Mouse (Mus musculus): ENCODE measurements around the gene Cfap20. TPM values are rescaled to one million over a fixed set of nuclear protein-coding genes. Genes with fewer than 3 reads are reported as not detected.
"Not testable (repeated sequence)": the region's sequence is repeated elsewhere in the genome, so short reads cannot be mapped to it uniquely, and the experiment has no call there.

The Cfap20 gene
- total RNA-seq, 1 experiment from 2014 or later = 79.5 TPM

GRCm38 (mm10) chr8:95424682-95425081 is 10.0 kb downstream of the Cfap20 start:
- ATAC-seq (replicated peaks; ENCODE audit: low read depth, poor library complexity, severe bottlenecking) = no peak

- no peak for ATAC-seq (replicated peaks; ENCODE audit: low read depth, poor library complexity, severe bottlenecking)
Observed at GRCm38 (mm10) chr8:95422193-95422810, 12.4 kb downstream of the Cfap20 start.

GRCm38 (mm10) chr8:95411309-95411972 is 23.2 kb downstream of the Cfap20 start:
- peak; percentile 97 for ATAC-seq (replicated peaks; ENCODE audit: low read depth, poor library complexity, severe bottlenecking)

DNA sequence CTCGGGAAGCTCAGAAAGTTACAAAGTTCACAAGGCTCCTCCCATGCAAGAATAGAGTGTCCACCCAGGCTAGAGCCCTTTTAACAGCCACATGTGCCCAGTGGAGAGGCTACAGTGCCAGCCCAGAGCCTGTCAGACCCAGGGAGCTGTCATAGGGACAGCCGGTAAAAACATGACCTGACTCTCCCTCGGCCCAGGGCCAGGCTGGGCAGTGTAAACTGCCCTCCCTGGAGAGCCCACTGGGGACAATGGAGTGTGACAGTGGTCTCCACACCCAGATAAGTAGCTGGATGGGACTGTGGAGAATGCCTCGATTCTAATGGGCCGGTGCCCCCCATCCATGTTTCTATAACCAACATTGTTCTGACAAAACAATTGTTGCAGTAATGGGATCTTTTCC is 25.2 kb downstream of the Cfap20 start:
- no peak for ATAC-seq (replicated peaks; ENCODE audit: low read depth, poor library complexity, severe bottlenecking)

GRCm38 (mm10) chr8:95401091-95401490 is 33.6 kb downstream of the Cfap20 start:
- no peak for ATAC-seq (replicated peaks; ENCODE audit: low read depth, poor library complexity, severe bottlenecking)

- no peak for ATAC-seq (replicated peaks; ENCODE audit: low read depth, poor library complexity, severe bottlenecking)
Observed at GRCm38 (mm10) chr8:95399131-95399530, 35.5 kb downstream of the Cfap20 start.

DNA sequence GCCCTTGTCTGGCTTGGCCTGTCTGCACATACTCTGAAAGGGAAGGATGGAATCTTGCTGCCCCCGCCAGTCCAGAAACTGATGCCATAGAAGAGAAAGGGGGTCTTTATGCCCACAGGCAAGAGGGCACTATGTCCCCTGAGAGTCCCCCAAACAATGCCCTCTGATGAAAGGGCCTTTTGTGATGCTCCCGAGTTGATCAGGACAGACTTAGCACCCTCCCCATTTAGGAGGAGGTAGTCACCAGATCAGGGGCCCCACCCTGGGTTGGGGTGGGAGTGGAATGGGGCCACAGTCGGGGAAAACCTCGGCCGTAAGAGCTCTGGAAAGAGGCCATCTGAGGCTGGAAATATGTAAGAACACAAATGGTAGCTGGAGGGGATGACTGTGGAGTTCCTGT is 37.5 kb downstream of the Cfap20 start:
- no peak for ATAC-seq (replicated peaks; ENCODE audit: low read depth, poor library complexity, severe bottlenecking)

DNA sequence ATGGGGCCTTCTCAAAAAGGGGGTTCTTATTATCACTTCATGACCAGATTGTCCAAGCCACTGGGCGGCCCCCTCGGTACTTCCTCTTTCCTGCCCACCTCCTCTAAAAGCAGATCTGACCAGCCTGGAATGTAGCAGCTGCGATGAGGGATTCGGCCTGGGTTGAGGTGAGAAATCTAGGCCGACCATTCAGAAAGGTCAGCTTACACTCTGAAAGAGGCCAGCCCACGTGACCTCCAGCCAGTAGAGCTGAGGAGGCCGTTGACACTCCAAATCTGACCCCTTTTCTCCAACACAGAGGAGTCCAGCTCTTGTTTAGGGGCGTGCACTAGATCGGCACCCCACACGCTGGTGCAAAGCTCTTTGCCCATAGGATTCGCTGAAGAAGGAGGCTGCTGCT is 37.9 kb downstream of the Cfap20 start:
- ATAC-seq (replicated peaks; ENCODE audit: low read depth, poor library complexity, severe bottlenecking) = peak; percentile 20; the same call in 1 of the 2 replicates

DNA sequence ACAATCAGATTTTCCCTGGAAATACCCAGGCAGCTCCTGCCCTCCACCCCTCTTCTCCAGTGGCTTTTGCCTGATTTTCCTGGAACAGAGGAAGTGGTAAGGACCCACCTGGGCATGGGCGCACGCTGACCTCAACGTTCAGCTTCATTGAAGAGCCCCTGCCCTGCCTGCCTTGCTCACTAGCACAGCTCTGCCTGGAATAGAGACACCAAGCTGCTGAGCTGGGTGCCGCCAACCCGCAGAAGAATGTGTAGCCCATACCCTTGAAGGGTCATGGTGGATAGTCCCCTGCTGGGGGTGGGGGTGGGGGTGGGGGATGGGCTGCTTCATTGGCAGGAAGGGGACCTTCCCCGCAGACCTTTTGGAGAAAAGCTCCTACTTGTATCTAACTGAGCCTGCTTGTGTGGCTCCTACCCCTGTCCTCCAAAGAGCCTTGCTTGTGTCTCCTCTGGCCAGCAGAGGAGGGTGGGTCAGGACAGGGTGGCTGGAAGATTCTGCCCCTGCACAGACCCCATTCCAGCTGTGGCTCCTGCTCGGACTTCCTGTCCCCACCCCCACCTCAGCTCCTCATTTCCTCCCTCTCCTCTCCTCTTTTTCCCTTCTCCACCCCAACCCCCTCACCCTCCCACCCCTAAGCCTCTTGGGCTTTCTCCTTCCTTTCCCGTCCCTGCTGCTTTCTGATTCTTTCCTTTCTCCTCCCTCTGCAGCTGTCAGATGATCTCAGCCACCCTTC is 39.3 kb downstream of the Cfap20 start:
- no peak for ATAC-seq (replicated peaks; ENCODE audit: low read depth, poor library complexity, severe bottlenecking)

- 0 out of 2 replicates have a peak, but pooled peaks have one; percentile 14 for ATAC-seq (replicated peaks; ENCODE audit: low read depth, poor library complexity, severe bottlenecking)
Observed at GRCm38 (mm10) chr8:95392604-95393003, 42.1 kb downstream of the Cfap20 start.

DNA sequence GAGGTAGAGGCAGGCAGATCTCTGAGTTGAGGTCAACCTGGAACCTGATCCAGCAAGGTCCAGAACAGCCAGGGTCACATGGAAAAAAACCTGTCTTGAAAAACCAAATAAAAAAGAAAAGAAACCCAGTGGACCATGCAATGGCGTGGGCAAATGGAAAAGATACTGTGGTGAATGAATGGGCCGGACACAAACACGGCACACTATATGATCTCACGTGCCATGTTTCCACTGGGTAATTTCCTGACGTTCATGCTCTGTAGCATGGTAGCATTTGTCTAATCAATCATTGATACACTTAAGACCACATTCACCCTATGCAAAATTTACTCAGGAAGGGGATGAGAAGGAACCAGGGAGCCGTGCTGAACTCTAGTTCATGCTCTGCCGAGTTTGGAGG is 43.6 kb downstream of the Cfap20 start:
- ATAC-seq (replicated peaks; ENCODE audit: low read depth, poor library complexity, severe bottlenecking) = no peak

DNA sequence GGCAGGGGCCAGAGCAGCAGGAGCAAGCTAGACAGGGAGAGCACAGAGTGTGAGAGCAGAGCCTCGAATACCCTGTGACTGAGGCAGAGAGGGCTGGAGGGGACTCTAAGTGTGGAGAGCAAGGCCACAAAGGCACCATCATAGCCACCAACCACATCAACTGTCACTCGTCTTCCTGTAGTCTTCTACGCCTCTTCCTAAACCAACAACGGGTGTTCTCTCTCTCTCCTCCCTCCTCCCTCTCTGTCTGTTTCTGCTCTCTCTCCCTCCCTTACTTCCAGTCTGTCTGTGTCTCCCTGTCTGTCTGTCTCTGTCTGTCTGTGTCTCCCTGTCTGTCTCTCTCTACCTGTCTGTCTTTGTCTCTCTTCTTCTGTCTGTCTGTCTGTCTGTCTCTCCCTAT is 44.4 kb downstream of the Cfap20 start:
- peak; percentile 85 for ATAC-seq (replicated peaks; ENCODE audit: low read depth, poor library complexity, severe bottlenecking)

- ATAC-seq (replicated peaks; ENCODE audit: low read depth, poor library complexity, severe bottlenecking) = no peak
Observed at GRCm38 (mm10) chr8:95387936-95388335, 46.7 kb downstream of the Cfap20 start.

DNA sequence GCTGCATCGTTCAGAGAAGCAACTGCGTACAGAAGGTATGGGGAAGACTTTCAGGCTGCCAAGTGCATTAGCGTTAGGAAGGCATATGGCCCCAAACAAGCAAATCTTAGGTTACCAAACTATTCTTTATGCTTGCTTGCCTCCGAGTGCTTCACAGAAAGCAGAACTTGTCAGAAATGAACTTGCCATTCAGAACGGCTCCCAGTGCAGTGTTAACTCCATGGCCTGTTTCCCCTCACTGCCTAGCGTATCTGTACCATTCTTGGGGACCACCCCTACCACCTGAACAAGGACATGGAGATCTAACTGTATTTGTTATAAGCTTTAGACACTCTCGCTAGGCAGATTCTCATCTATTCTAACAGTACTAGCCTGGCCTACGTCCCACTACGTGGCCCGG is 47.4 kb downstream of the Cfap20 start:
- no peak for ATAC-seq (replicated peaks; ENCODE audit: low read depth, poor library complexity, severe bottlenecking)

- no peak for ATAC-seq (replicated peaks; ENCODE audit: low read depth, poor library complexity, severe bottlenecking)
Observed at GRCm38 (mm10) chr8:95386037-95386436, 48.6 kb downstream of the Cfap20 start.

- no peak for ATAC-seq (replicated peaks; ENCODE audit: low read depth, poor library complexity, severe bottlenecking)
Observed at GRCm38 (mm10) chr8:95384501-95384900, 50.2 kb downstream of the Cfap20 start.

GRCm38 (mm10) chr8:95381595-95381994 is 53.1 kb downstream of the Cfap20 start:
- no peak for ATAC-seq (replicated peaks; ENCODE audit: low read depth, poor library complexity, severe bottlenecking)

GRCm38 (mm10) chr8:95380953-95381352 is 53.7 kb downstream of the Cfap20 start:
- ATAC-seq (replicated peaks; ENCODE audit: low read depth, poor library complexity, severe bottlenecking) = no peak

DNA sequence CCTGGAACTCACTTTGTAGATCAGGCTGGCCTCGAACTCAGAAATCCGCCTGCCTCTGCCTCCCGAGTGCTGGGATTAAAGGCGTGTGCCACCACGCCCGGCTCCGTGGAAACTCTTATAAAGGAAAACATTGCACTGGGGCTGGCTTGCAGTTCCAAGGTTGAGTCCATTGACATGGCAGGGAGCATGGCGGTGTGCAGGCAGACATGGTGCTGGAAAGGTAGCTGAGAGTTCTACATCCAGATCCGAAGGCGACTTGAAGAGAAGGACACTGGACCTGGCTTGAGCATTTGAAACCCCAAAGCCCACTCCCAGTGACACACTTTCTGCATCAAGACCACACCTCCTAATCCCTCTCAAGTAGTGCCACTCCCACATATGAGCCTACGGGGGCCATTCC is 55.7 kb downstream of the Cfap20 start:
- ATAC-seq (replicated peaks; ENCODE audit: low read depth, poor library complexity, severe bottlenecking) = not testable (repeated sequence)

GRCm38 (mm10) chr8:95377863-95378291 is 56.8 kb downstream of the Cfap20 start:
- ATAC-seq (replicated peaks; ENCODE audit: low read depth, poor library complexity, severe bottlenecking) = no peak

- ATAC-seq (replicated peaks; ENCODE audit: low read depth, poor library complexity, severe bottlenecking) = no peak
Observed at GRCm38 (mm10) chr8:95377101-95377500, 57.6 kb downstream of the Cfap20 start.

Data from common myeloid progenitor, adult 5-6 weeks (primary cell).